Mouse (Mus musculus) urinary bladder, postnatal 0 days (tissue): ENCODE data around the gene Cenpb. TPM values are rescaled to one million over a fixed set of nuclear protein-coding genes. Genes with fewer than 3 reads are reported as not detected.

Source experiments
- polyA plus RNA-seq: library from polyadenylated mRNA; unstranded; fragments of >200 nt; fragmentation: Nextera tagmentation; extraction: Ambion mirVana; gene quantifications from 2 replicates; pipeline ENCODE4 v1.2.1, GENCODE M21; 2015

The Cenpb gene
- 14.9 and 15.0 TPM in 2 replicates for polyA plus RNA-seq

GRCm38 (mm10) chr2:131179990-131180587 lies at the start of gene Cenpb:
Gene Cenpb (minus strand): TSS chr2:131180067.

GRCm38 (mm10) chr2:131206778-131207177 lies 26.9 kb upstream of the Cenpb start, which contains the start of gene Ap5s1:
Gene Ap5s1 (plus strand): TSS chr2:131207078.

DNA sequence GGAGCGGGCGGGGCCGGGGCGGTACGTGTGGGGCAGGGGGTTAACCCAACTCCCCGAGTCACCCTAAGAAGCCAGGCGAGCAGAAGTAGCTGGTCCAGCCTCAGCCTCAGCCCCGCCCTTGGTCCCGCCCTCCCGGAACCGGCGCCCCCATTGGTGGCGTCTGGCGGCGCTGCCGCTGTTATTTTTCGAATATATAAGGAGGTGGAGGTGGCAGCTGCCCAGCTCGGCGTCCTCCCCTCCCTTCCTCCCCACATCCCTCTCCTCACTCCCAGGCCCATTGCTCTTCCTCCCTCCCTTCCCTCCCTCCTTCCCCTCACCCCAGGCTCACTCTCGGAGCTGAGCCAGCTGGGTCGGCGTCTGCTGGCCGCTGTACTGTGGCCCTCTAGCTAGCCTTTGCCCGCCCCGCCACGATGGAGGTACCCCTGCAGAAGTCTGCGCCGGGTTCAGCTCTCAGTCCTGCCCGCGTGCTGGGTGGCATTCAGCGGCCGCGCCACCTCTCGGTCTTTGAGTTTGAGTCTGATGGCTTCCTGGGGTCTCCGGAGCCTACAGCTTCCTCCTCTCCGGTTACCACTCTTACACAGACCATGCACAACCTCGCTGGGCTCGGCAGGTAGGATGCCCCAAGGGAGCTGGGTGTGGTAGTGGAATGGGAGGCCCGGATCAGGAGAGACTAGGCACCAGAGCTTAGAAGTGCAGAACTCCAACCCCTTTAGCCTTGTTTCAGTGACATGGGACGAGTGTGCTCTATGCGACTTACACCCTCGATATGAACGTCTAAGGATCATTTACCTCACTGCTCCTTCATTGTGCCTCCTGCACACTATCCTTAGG lies 7.1 kb upstream of the Cenpb start, which contains the start of the genes Cdc25b and Spef1:
Gene Cdc25b (plus strand): TSS at position 179 of the 831 bp plus-strand sequence.
Gene Spef1 (minus strand): TSS at position 512 of the 831 bp plus-strand sequence.

DNA sequence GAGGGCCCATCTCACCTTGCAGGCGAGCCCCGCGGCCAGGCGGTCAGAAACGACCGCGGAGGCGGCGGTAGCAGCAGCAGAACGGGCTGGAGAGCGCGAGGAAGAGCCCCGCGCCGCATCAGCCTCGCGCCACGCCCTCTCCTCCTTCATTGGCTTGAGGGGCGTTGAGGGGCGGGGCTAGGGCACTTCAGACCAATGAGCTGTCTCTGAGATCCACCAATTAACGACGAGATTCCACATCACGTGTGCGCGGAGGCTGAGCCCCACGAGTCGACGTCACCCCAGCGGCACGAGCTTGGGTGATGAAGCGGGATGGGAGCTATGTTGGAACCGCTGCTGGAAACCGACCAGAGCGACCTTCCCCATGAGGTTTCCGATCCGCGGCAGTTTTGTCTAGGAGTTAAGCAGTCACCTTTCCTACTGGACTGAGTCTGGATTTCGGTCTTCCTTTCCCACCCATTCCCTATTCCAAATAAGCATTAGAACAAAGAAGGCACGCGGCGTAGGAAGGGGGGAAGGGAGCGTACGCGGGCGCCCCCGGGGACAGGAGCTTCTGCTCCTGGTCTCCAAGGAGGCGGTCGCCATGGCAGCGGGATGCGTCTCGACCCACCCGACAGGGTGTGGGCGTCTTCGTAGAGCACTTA lies 19.8 kb downstream of the Cenpb start, which contains the start of gene 1700037H04Rik:
Gene 1700037H04Rik (minus strand): TSS at position 144 of the 644 bp plus-strand sequence.

GRCm38 (mm10) chr2:131132930-131133547 lies 46.8 kb downstream of the Cenpb start, which contains the start of gene Gm11037:
Gene Gm11037 (plus strand): TSS chr2:131133497.

GRCm38 (mm10) chr2:131127161-131127730 lies 52.6 kb downstream of the Cenpb start, which contains the start of gene Hspa12b:
Gene Hspa12b (plus strand): TSS chr2:131127280.

Other genes with a start within 250 kb of the Cenpb start
- 88.3 and 99.6 TPM in 2 replicates for gene Gfra4, start 137.0 kb downstream of the Cenpb start, polyA plus RNA-seq
- gene Adam33, start 116.3 kb downstream of the Cenpb start, polyA plus RNA-seq: 77.8 and 88.7 TPM in 2 replicates
- 1.4 and 2.6 TPM in 2 replicates for gene Siglec1, start 93.3 kb downstream of the Cenpb start, polyA plus RNA-seq
- 9.5 and 10.1 TPM in 2 replicates for gene Hspa12b, start 52.8 kb downstream of the Cenpb start, polyA plus RNA-seq
- gene Gm11037, start 46.6 kb downstream of the Cenpb start, polyA plus RNA-seq: not detected in 2 replicates
- gene 1700037H04Rik, start 20.0 kb downstream of the Cenpb start, polyA plus RNA-seq: 39.0 and 42.4 TPM in 2 replicates
- 19.0 and 21.6 TPM in 2 replicates for gene Cdc25b, start 6.9 kb upstream of the Cenpb start, polyA plus RNA-seq
- gene Spef1, start 7.2 kb upstream of the Cenpb start, polyA plus RNA-seq: 2.2 and 2.6 TPM in 2 replicates
- 20.5 and 22.4 TPM in 2 replicates for gene Ap5s1, start 27.0 kb upstream of the Cenpb start, polyA plus RNA-seq
- 17.7 and 17.9 TPM in 2 replicates for gene Mavs, start 54.0 kb upstream of the Cenpb start, polyA plus RNA-seq
- gene Pank2, start 82.4 kb upstream of the Cenpb start, polyA plus RNA-seq: 25.2 and 30.5 TPM in 2 replicates
- 1.5 and 1.9 TPM in 2 replicates for gene Rnf24, start 172.8 kb upstream of the Cenpb start, polyA plus RNA-seq